Mouse (Mus musculus) left cerebral cortex, postnatal 25 days (tissue): ENCODE measurements around the gene Spns3. TPM values are rescaled to one million over a fixed set of nuclear protein-coding genes. Genes with fewer than 3 reads are reported as not detected.
"Not testable (repeated sequence)": the region's sequence is repeated elsewhere in the genome, so short reads cannot be mapped to it uniquely, and the experiment has no call there.

Experiments used
- DNase-seq, 2 experiments: peaks; one replicate each; pipeline ENCODE4 v3.0.0; 2022; ENCODE audit warnings: low spot score in 2 of 2, mixed read lengths in 1 of 2
- intact Hi-C: fragments of 180-260 bp; cut with DNase I; formaldehyde crosslinking; loops from one replicate; pipeline ENCODE4 v1.15.1; 2025
- total RNA-seq, 2 experiments: library from RNA; stranded (reverse); gene quantifications; 2 replicates each; pipeline ENCODE4 v1.2.3; 2021

Spns3 gene
- total RNA-seq, 2 experiments from 2014 or later: 0.25 to 0.34 TPM

- intact Hi-C loops: loop anchor here (2.0 to 5.0 kb wide), 4 partner anchors 124 to 342 kb away; partner anchors contain the start of gene Mybbp1a
Measured at GRCm38 (mm10) chr11:72564232-72564807, 14.0 kb upstream of the Spns3 start.

DNA sequence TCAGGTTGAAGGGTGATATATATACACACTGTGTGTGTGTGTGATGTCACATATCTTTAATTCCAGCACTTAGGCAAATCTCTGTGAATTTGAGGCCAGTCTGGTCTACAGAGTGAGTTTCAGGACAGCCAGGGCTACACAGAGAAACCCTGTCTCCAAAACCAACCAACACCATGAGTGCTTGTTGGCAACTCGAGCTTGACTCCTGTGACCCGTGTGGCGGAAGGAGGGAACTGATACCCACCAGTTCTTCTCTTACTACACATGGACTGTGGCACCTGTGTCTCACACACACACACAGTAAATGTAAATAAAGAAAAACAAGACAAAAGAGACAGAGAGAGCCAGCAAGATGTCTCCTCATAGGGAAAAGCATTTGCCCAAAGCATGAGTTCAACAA is 10.4 kb upstream of the Spns3 start:
- intact Hi-C loops: loop anchor here (5.0 kb wide), 3 partner anchors 133 to 338 kb away; no protein-coding TSS in a partner anchor
- DNase-seq: no peak

More at GRCm38 (mm10) chr11:72564232-72564807, 14.0 kb upstream of the Spns3 start:
- peak; percentile 62 to 65 for DNase-seq

DNA sequence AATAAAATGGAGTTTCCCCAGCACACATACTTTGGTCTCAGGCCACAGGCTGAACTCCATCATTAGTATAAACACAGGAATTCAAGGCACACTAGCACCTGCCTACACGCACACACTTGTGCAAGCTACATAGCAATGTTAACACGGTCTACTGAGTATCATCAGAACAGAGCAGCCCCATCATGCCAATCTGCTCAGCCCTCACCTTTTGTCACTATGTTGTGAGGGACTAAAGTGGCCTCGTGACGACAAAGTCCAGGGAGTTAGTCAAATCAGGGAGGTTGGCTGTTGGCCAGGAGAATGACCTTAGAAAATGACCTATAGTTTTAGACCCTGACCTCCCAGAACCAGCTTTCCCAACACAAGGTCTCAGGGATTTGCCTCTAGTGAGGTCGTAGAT is 7.8 kb upstream of the Spns3 start:
- intact Hi-C loops: no loop called here
- no peak for DNase-seq

DNA sequence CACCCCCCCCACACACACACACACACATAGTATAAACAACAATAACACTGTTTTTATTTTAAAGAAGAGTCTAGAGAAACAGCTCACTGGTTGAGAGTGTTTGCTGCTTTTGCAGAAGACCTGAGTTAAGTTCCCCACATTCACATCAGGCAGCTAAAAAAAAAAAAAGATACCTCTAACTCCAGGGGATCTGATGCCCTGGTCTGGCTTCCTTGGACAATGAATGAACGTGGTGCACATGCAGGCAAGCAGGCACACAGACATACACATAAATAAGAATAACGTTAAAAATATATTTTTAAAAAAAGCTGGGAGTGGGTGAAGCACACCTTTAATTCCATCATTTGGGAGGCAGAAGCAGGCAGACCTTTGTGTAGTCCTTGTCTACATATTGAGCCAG is 6.6 kb upstream of the Spns3 start:
- DNase-seq: no peak
- intact Hi-C loops: no loop called here

- DNase-seq: no peak
- intact Hi-C loops: no loop called here
Measured at GRCm38 (mm10) chr11:72556470-72556869, 6.2 kb upstream of the Spns3 start.

DNA sequence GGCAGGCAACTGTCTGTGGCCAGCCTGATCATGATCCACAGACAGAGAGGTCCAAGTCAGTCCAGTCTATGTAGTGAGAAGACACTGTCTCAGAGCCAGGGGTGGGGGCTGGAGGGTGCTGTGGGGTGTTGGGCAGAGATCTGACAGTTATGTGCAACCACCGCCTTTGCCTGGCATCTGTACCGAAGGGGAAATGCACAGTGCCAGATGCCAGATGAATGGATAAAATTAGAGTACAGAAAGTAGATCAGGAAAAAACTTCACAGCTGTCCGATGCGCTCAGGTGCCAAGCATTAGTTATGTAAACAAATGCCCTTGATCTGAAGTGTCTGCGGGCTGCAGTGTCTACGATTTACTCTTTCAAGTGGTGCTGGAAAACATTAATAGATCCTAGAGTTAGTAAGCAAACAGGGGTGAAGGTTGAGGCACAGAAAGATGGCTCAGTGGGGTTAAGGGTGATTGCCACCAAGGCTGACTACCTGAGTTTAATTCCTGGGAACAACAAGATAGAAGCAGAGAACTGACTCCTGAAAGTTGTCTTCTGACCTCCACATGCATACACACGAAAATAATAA is 1.3 kb upstream of the Spns3 start:
- intact Hi-C loops: no loop called here
- DNase-seq: peak in 1 of 2 experiments; percentile 20

DNA sequence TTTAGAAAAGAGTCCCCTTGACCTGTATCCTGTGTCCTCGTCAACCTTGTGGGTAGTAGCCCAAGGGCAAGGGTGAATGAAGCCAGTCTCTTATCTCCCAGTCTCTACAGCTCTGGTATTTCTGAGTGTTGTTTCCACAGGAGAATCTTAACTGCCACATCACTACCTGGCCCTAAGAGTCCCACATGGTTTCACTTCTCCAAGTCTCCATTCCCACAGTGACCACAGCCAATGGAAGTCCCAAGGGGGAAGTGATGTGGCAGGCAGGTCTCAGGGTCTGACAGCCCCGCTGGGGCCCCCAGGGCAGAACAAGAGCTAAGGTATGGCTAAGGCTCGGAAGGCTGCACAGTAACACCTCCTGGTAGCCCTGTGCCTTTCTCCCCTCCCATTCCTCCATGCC is 3.1 kb downstream of the Spns3 start:
- DNase-seq: no peak
- intact Hi-C loops: no loop called here

DNA sequence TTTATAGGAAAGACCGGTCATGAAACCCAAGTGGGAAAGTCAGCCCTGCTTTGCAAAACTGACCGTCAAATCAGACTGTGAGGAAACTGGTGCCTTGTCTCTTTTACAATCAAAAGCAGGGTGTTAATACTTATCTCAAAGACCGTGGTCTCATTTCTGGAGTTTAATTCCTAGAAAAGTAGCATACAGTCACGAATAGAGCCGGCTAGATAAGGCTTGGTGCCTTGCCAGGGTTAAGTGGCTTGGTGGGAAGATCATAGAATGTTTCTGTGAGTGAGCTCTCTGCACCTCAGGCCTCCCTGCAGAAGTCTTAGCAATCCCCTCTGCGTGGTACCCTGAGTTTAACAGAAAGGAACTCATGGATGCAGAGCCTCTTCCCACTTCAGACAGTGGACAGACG is 5.6 kb downstream of the Spns3 start:
- intact Hi-C loops: no loop called here

DNA sequence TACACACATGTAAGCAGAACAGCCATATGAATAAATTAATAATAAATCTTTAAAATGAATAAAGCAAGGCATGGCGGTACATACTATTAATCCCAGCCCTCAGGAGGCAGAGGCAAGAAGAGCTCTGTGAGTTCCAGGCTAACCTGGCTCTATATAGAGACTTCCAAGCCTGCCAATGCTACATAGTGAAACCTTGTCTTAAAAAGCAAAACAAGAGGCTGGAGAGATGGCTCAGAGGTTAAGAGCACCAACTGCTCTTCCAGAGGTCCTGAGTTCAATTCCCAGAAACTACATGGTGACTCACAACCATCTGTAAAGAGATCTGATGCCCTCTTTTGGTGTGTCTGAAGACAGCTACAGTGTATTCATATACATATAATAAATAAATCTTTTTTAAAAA is 6.6 kb downstream of the Spns3 start:
- intact Hi-C loops: not testable (repeated sequence)

More for the DNA sequence above, 5.6 kb downstream of the Spns3 start:
- DNase-seq: no peak

GRCm38 (mm10) chr11:72542586-72542985 is 7.7 kb downstream of the Spns3 start:
- no peak for DNase-seq
- intact Hi-C loops: no loop called here

More for the DNA sequence above, 6.6 kb downstream of the Spns3 start:
- DNase-seq: not testable (repeated sequence)

DNA sequence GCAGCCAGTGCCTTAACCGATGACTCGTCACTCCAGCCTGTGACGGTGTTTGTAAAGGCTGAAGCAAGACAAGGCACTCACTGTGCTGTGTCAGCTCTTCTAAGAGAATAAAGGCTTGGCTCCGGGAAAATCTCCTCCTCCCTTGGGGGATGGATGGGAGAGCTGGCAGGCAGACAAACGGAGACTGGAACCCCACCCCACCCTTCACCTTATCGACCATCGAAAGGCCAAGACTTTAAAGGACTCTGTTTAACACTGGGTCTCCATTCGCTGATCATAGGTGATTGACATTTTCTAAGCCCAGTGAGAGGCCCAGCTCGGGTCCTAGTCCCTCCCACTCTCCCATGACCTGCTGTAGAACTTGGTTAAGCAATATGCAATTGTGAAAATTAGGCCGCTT is 8.4 kb downstream of the Spns3 start:
- intact Hi-C loops: no loop called here
- DNase-seq: no peak

DNA sequence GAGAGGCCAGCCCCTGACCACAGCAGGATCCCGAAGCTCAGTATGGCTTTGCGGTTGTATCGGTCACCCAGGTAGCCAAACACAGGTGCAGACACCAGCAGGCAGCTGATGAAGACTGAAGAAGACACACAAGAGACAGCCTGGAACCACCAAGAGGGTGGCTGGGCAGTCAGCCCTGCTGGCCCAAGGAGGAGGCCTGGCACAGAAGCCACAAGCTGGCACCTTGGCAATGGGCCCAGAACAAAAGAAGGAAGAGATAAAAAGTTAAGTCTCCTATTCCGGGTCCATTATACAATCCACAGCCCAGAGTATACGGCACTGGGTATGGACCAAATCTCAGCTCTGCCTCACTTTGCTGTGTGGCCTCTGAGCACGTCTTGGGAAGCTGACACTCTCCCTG is 9.9 kb downstream of the Spns3 start:
- intact Hi-C loops: no loop called here
- peak in 1 of 2 experiments; percentile 32 for DNase-seq

- intact Hi-C loops: no loop called here
- no peak for DNase-seq
Measured at GRCm38 (mm10) chr11:72538811-72539210, 11.5 kb downstream of the Spns3 start.

DNA sequence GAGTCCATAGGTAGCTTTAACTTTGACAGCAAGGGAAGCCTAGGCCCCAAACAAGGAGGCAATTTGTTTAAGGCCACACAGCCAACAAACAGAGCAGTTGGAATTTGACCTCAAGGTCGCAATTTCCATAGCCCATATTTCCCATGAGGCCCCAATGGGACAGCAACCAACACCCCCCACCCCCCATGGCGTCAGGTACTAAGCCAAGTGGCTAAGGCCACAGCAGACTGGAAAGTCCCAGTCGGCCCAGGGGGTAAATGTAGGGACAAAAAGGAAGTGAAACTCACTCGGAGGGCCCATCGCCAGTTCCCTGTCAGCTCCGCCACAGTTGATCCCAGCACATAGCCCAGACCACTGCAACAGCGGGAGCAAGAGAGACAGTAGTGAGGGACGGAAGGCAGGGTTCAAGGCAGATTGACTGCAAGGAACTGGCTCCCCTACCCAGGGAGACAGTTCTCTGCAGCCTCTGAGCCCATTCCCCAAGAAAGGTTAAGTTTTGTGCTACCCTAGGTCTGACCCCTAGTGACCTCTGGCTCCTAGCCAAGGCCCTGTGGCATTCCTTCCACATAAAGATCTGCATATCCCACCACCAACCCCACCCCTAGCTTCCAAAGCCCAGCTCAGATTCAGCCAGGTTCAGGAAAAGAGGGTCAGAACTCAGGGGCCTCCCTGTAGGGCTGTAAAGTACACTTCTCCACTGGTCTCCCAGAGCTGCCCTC is 12.1 kb downstream of the Spns3 start:
- intact Hi-C loops: no loop called here
- DNase-seq: peak in 1 of 2 experiments; percentile 18

DNA sequence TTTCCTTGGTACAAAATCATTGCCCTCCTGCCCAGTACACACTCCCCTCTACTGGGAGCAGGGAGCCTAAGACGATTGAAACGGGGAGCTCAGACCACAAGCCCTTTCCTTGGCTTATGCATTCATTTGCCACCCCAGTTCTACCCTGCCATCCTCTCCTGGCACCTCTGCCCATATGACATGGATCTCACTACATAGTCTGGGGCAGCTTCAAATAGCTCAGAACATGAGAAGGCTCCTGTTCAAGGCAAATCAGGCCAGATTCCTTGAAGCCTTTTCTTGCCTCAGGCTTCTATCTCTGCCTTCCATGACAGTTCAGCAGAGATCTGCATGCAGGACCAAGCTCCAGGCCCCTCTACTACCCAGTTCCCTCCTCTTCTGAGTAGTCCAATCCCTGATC is 12.8 kb downstream of the Spns3 start:
- no peak for DNase-seq
- intact Hi-C loops: no loop called here

DNA sequence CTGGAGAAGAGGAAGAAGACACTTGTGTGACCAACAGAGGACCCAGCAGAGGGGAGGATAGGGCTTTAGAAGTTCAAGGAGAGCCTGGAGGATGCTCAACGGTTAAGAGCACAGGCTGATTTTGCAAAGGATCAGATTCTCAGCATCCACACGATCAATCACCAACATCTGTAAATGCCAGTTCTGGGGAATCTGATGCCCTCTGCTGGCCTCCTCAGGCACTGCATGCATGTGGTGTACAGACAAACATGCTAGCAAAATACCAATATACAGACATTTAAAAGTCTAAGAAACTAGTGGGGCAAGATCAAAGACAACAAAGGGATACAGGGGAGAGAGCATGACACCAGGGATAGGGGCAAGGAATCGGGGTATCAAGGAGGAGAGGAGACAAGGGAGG is 14.8 kb downstream of the Spns3 start:
- DNase-seq: no peak
- intact Hi-C loops: no loop called here

DNA sequence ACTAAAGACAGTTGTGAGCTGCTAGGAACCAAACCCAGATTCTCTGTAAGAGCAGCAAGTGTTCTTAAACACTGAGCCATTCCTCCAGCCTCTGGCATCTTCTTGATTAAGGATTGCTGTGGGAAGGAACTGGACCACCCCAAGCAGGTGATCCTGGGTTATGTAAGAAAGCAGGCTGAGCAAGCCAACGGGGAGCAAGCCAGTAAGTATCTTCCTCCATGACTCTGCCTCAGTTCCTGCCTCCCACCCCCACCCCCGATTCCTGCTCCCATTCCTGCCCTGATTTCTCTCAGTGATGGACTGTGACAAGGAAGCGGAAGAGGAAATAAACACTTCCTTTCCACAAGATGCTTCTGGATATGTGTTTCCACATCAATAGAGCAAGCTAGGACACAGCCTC is 17.4 kb downstream of the Spns3 start:
- DNase-seq: no peak
- intact Hi-C loops: no loop called here

GRCm38 (mm10) chr11:72531632-72532031 is 18.7 kb downstream of the Spns3 start:
- intact Hi-C loops: no loop called here
- peak in 1 of 2 experiments; percentile 14 for DNase-seq

DNA sequence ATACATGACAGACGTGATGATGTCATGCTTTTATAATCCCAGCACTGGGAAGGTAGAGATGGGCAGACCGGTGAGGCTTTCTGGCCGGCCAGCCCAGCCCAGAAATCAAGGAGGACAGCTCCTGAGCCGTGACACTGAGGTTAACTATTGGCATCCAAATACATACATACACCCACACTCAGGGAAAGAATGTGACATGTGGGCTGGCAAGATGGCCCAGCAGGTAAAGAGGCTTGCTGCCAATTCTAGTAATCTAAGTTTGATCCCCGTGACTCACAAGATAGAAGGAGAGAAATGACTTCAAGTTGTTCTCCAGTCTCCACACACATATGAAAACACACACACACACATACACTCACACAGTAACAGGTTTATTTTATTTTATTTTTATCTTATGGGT is 19.2 kb downstream of the Spns3 start:
- intact Hi-C loops: no loop called here
- DNase-seq: no peak

DNA sequence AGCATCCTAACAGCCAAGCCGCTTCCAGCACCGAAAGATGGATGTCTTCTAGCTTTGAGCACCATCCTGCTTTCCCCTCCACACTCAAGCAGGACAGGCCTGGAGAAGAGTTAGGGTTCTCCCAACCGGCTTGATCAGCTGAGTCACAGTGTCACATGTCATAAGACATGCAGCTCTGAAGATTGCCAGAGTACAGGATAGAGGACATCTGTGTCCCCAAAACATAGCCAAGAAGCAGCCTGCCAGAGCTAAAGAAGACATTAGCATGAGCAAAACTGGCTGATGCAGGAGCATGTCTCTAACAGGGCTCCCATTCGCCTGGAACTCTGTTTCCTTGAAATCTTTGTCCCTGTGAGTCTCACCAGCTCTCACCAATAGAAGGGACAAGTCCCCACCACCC is 24.1 kb downstream of the Spns3 start:
- peak in 1 of 2 experiments; percentile 15 for DNase-seq
- intact Hi-C loops: no loop called here

DNA sequence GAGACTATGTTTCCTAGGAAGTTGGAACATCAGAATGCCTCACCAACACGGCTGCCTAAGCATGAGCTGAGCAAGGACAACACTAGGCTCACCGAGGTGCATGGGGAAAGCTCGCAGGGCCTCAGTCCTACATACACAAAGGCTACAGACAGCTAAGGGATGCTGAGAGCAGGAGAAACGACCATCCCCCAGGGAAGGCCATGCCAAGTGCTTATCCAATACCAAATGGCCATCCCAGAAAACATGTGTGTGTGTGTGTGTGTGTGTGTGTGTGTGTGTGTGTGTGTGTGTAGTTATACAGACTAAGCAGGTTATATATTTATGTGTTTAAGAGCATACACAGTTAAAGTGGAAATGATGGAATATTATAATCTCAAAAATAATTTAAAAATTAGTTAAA is 26.6 kb downstream of the Spns3 start:
- no peak for DNase-seq
- intact Hi-C loops: loop anchor here (2.0 kb wide), 2 partner anchors 33 to 43 kb away; no protein-coding TSS in a partner anchor
